Mouse (Mus musculus) lung, postnatal 36 days (tissue): ENCODE data around the gene Tti1.
"Not testable (repeated sequence)": the region's sequence is repeated elsewhere in the genome, so short reads cannot be mapped to it uniquely, and the experiment has no call there.

Experiments used
- DNase-seq: peaks from one replicate; pipeline ENCODE4 v3.0.0; 2022; ENCODE audit warnings: mixed read lengths

Tti1 gene

GRCm38 (mm10) chr2:158028354-158028863 is at the start of gene Tti1, which contains the start of gene Rprd1b:
Gene Tti1 (minus strand): TSS chr2:158028433.
Gene Rprd1b (plus strand): TSS chr2:158028497.
- peak; percentile 94 for DNase-seq

DNA sequence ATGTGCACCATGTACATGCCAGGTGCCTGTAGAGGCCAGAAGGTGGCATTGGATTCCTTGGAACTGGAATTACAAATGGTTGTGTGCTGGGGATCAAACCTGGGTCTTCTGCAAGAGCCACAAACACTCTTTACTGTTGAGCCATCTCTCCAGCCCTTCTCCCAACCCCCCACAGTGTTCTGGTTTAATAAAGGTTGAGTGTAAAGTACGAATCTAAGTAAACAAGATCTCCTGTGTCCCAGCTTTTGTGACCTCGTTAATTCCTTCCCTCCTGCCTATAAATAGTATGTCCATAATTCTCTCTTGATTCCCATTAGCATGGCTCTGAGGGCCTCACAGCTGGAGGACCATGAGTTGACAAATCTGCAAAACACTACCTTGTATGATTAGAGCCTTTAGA is 49.7 kb upstream of the Tti1 start:
- DNase-seq = no peak

DNA sequence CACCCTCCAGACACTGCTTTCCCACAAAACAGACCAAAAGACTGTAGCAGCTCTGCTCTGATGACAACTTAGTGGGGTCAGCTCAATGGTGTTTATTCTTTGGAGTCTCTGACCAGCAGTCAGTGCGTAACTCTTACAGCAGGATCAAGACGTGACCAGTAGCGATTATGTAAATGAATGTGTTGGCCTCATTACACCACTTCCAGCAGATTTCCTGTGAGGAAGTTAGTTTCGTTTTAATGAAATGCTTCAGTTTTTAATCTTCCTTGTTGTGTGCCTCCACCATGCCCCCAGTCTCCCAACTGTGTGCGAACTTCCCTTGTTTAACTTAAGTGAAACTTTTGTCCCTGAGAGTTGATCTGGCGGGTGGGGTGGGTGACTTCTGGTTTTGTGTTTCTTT is 48.5 kb upstream of the Tti1 start:
- DNase-seq = no peak

- no peak for DNase-seq
Observed at GRCm38 (mm10) chr2:158074835-158075234, 46.6 kb upstream of the Tti1 start.

DNA sequence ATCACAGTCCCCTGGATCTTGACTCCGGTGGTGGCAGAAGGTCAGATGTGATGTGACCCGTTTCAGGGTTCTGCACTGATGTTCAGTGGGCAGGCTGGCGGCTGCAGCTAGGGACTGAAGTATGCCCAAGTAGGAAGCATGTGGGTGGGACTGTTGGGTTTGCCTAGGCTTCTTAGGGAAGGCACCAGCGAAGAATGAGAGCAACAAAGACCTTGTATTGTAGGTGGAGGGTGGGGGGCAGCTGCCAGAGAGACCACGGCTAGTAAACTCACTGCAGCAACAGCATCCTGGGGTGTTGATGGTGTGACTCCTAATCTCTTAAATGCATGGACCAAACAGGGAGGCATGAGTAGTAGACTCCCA is 43.4 kb upstream of the Tti1 start:
- DNase-seq = no peak

DNA sequence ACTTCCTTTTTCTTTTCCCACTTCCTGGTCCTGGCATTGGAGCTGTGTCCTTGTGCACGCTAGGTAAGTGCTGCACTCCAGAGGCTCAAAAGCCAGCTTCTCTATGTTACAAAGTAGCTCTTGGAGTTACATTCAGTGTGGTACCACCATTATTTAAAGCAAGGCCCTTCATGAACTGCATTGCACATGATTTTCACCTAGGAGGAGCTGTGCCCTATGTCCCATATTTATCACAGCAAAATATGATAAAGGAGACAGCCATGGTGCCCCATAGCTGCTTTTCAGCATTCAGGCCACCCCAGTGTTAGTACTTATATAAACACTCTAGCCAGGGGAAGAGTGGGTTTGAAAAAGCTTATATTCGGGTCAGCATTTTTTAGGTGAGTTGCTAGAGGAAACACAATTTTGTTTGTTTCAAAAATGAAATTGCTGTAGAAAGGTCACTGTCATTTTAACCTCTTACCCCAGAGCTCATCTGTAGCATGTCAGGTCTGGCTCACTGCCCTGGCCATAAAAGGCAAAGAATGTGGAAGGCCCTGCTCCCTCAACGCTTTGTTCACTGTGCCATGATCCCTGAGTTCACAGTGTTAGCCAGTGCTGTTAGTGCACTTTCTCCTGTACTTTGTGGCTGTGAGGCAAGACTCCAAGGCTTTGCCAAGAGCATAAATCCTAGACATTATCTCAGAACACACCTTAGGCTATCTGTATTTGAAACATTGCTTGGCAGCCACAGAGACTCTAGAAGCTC is 42.8 kb upstream of the Tti1 start:
- DNase-seq = no peak

DNA sequence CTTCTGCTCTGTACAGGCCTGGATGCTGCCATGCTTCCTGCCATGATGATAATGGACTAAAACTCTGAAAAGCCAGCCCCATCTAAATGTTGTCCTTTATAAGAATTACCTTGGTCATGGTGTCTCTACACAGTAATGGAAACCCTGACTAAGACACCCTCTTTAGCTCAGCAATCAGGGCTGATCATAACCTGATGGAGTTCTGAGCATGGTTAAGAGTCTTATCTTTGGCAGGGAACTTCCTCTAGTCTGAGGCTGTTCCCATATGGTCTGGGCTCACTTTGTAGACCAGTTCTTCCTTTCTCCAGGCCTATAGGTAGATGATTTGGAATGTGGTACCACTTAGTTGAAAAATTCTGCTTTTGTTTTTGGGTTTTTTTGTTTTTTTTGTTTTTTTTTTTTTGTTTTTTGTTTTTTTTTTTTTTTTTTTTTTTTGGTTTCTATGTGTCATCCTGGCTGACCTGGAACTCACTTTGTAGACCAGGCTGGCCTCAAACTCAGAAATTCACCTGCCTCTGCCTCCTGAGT is 40.3 kb upstream of the Tti1 start:
- DNase-seq = no peak

GRCm38 (mm10) chr2:158067260-158067824 is 39.1 kb upstream of the Tti1 start:
- peak; percentile 72 for DNase-seq

GRCm38 (mm10) chr2:158066456-158066855 is 38.2 kb upstream of the Tti1 start:
- no peak for DNase-seq

DNA sequence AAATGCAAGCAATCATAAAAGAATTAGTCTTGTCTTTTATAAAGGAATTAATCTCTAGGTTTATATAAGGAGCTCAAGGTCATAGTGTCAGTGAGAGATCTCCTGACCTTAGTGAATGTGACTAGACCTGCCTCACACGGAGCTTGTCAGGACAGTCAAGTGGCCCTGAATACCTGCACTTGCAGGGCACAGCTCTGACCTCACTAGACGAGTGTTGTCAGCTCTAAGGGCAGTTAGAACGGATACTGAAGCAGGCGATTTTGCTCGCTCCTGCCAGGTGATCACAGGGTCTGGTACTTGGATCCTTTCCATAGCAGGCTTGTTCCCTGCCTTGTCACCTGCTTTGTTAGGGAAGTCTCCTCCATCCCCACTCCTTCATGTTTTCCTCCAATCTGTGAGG is 36.8 kb upstream of the Tti1 start:
- DNase-seq = no peak

GRCm38 (mm10) chr2:158064571-158065048 is 36.4 kb upstream of the Tti1 start:
- peak; percentile 62 for DNase-seq

GRCm38 (mm10) chr2:158063036-158063435 is 34.8 kb upstream of the Tti1 start:
- DNase-seq = no peak

GRCm38 (mm10) chr2:158059666-158060105 is 31.5 kb upstream of the Tti1 start:
- DNase-seq = no peak

- DNase-seq = peak; percentile 56
Observed at GRCm38 (mm10) chr2:158058534-158058933, 30.3 kb upstream of the Tti1 start.

DNA sequence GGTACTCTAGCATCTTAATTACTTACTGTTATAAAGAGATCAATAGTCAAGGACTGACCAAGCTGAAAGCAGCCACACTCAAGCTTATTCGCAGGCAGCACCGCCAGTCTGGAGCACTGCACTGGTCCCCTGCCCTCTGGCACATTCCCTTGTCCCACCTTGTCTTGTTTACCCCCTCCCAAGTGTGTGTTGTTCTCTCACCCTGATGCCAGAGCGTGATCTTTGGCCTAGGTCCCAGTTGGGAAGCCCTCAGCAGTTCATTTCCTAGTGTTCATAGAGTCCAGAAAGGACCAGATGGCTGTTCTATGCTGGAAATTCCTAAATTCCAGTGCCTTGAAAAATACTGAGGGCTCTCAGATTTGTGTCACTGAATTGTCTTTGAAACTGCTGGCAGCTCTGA is 28.8 kb upstream of the Tti1 start:
- DNase-seq = no peak

DNA sequence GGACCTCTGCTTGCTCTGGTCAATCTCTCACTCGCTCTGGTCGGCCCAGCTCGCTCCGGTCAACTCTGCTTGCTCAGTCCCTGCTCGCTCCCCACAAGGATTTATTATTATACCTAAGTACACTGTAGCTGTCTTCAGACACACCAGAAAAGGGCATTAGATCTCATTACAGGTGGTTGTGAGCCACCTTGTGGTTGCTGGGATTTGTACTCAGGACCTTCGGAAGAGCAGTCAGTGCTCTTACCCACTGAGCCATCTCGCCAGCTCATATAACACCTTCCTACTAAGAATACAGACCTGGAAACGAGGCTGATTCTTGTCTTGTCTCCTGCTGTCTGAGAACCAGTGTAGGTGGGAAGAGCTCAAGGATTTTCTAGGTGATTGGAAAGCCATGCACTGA is 27.1 kb upstream of the Tti1 start:
- not testable (repeated sequence) for DNase-seq

DNA sequence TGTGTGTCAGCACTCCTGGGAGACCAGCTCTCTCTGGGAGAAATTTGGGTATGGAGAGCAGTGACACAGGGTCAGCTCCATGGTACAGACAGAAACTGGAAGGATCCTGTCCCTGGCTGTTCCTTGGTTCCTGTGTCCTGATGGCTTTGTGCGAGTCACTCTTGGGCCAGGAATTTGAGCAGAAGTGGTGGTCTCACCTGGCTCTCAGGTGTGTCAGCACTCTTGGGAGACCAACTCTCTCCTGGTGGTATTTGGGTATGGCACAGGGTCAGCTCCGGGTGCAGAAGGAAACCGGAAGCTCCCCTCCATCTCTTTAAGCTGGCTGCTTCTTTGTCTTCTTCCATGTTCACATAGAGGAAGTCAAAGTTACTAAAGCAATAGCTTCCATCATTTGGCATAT is 26.4 kb upstream of the Tti1 start:
- DNase-seq = no peak

DNA sequence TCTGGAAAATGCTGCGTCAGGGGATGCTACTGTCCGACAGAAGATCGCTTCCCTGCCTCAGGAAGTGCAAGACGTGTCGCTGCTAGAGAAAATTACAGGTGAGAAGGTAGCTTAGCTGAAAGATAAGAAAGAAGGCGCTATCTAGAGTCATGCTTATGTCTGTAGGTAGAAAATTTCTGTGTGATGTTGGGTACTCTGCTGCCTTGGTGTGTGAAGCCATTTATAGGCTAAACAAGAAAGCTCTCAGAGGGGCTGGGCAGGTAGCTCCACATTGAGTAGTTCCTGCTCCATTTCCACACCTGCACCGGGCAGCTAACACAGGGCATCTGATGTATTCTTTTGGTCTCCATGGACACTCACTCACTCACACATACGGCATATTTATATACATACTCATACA is 21.9 kb upstream of the Tti1 start:
- no peak for DNase-seq

GRCm38 (mm10) chr2:158048718-158049117 is 20.5 kb upstream of the Tti1 start:
- no peak for DNase-seq

GRCm38 (mm10) chr2:158047903-158048302 is 19.7 kb upstream of the Tti1 start:
- peak; percentile 88 for DNase-seq

- DNase-seq = no peak
Observed at GRCm38 (mm10) chr2:158046186-158046585, 18.0 kb upstream of the Tti1 start.

GRCm38 (mm10) chr2:158043504-158043903 is 15.3 kb upstream of the Tti1 start:
- DNase-seq = no peak

- no peak for DNase-seq
Observed at GRCm38 (mm10) chr2:158040396-158040795, 12.2 kb upstream of the Tti1 start.

DNA sequence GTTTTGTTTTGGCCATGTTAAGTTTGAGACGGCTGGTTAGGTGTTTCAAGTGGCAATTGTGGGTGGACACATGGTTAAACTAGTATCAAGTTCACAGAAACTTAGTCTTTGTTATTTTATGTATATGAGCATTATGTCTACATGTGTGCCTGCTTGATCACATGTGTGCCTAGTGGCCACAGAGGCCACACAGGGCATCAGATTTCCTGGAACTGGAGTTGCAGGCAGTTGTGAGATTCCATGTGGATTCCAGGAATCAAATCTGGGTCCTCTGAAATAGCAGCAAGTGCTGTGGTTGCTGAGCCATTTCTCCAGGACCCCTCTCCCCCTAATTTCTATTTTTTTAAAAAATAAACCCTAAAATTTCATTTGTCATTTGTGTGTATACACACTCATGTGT is 11.4 kb upstream of the Tti1 start:
- no peak for DNase-seq
